In genomic region chr10:127872484-127872883, GRCm38 (mm10) we compare ENCODE assay signal across 11 mouse cellular contexts. TPM values are rescaled to one million over a fixed set of nuclear protein-coding genes. Genes with fewer than 3 reads are reported as not detected.
A peak's percentile ranks its signal among the peaks of the same experiment; 100 is the strongest.
DNase-seq lines count a peak whose midpoint lies in the region; ATAC-seq and TF ChIP-seq lines count a peak whose summit lies in the region.
"Had no signal": no experiment of that assay in that cellular context is flagged by ENCODE, and none has a peak within 500 bp of the region (broad histone marks: within the 10 kb centered on the region; RNA-seq: fewer than 3 reads in every experiment).

No protein-coding gene starts in this region.

- H3K4me2 ChIP-seq in heart, postnatal 0 days (ENCODE audit: low read depth, low read length) = no peak overlapping the region
- H3K4me2 ChIP-seq in midbrain, postnatal 0 days (ENCODE audit: low read depth, low read length, poor library complexity, severe bottlenecking) = no peak overlapping the region
- H3K4me2 ChIP-seq in stomach, postnatal 0 days (replicated peaks; ENCODE audit: low read depth) = no peak overlapping the region
- H3K4me2 ChIP-seq: midbrain, embryonic 15.5 days had no signal

- H3K9me3 ChIP-seq in heart, postnatal 0 days (replicated peaks; ENCODE audit: control insufficient read depth, low read length) = no peaks in the 10 kb centered on the region
- H3K9me3 ChIP-seq in midbrain, postnatal 0 days (ENCODE audit: low read length) = no peaks in the 10 kb centered on the region
- H3K9me3 ChIP-seq in midbrain, embryonic 10.5 days (replicated peaks) = peaks cover 7% of the 10 kb centered on the region; the same call in 1 of the 2 replicates
- H3K9me3 ChIP-seq in stomach, postnatal 0 days (ENCODE audit: control insufficient read depth, low read length) = no peaks in the 10 kb centered on the region
- H3K9me3 ChIP-seq: midbrain, embryonic 15.5 days had no signal

- no peaks in the 10 kb centered on the region for H3K27me3 ChIP-seq in heart, postnatal 0 days (ENCODE audit: control insufficient read depth, insufficient read depth, low read length)
- H3K27me3 ChIP-seq in midbrain, postnatal 0 days (ENCODE audit: insufficient read depth, low read length) = no peaks in the 10 kb centered on the region
- no peaks in the 10 kb centered on the region for H3K27me3 ChIP-seq in midbrain, embryonic 10.5 days (ENCODE audit: low read depth, poor library complexity, severe bottlenecking)
- no peaks in the 10 kb centered on the region for H3K27me3 ChIP-seq in stomach, postnatal 0 days (ENCODE audit: control insufficient read depth, insufficient read depth, low read length)
- H3K27me3 ChIP-seq: midbrain, embryonic 15.5 days had no signal

- H3K4me3 ChIP-seq in heart, postnatal 0 days (ENCODE audit: low read depth, low read length) = no peak overlapping the region
- no peak overlapping the region for H3K4me3 ChIP-seq in midbrain, postnatal 0 days (ENCODE audit: low read depth, low read length)
- H3K4me3 ChIP-seq in midbrain, embryonic 10.5 days = no peak overlapping the region
- H3K4me3 ChIP-seq in stomach, postnatal 0 days (ENCODE audit: low read depth, low read length) = no peak overlapping the region
- H3K4me3 ChIP-seq: midbrain, embryonic 15.5 days had no signal

- H3K27ac ChIP-seq in heart, postnatal 0 days (ENCODE audit: low read depth) = no peak overlapping the region
- no peak overlapping the region for H3K27ac ChIP-seq in midbrain, postnatal 0 days (ENCODE audit: low read depth, low read length)
- no peak overlapping the region for H3K27ac ChIP-seq in midbrain, embryonic 10.5 days (replicated peaks)
- no peak overlapping the region for H3K27ac ChIP-seq in stomach, postnatal 0 days (replicated peaks)
- H3K27ac ChIP-seq: midbrain, embryonic 15.5 days had no signal

- H3K9ac ChIP-seq in heart, postnatal 0 days (replicated peaks; ENCODE audit: low read depth, low read length) = no peak overlapping the region
- no peak overlapping the region for H3K9ac ChIP-seq in midbrain, postnatal 0 days (replicated peaks; ENCODE audit: low read length, poor library complexity, severe bottlenecking)
- no peak overlapping the region for H3K9ac ChIP-seq in stomach, postnatal 0 days (ENCODE audit: low read length)
- H3K9ac ChIP-seq: midbrain, embryonic 15.5 days had no signal

- no peak for ATAC-seq in heart, postnatal 0 days (ENCODE audit: insufficient read depth, low read depth)
- ATAC-seq in midbrain, postnatal 0 days (ENCODE audit: low FRiP score) = no peak
- no peak for ATAC-seq in stomach, postnatal 0 days (ENCODE audit: low FRiP score, low TSS enrichment)
- no peak for ATAC-seq in granulocyte monocyte progenitor cell, adult 5-6 weeks (replicated peaks; ENCODE audit: poor library complexity, severe bottlenecking)
- ATAC-seq: midbrain, embryonic 15.5 days had no signal

- H3K4me1 ChIP-seq in heart, postnatal 0 days (ENCODE audit: control insufficient read depth, insufficient read depth) = no peaks in the 10 kb centered on the region
- H3K4me1 ChIP-seq in midbrain, postnatal 0 days (ENCODE audit: insufficient read depth, low read length) = no peaks in the 10 kb centered on the region
- H3K4me1 ChIP-seq in midbrain, embryonic 10.5 days = no peaks in the 10 kb centered on the region
- H3K4me1 ChIP-seq in stomach, postnatal 0 days (replicated peaks; ENCODE audit: control insufficient read depth, insufficient read depth) = no peaks in the 10 kb centered on the region
- H3K4me1 ChIP-seq: midbrain, embryonic 15.5 days had no signal

- H3K36me3 ChIP-seq in heart, postnatal 0 days (replicated peaks; ENCODE audit: control insufficient read depth, insufficient read depth, low read length) = no peaks in the 10 kb centered on the region
- no peaks in the 10 kb centered on the region for H3K36me3 ChIP-seq in midbrain, postnatal 0 days (ENCODE audit: insufficient read depth, low read length)
- no peaks in the 10 kb centered on the region for H3K36me3 ChIP-seq in midbrain, embryonic 10.5 days
- H3K36me3 ChIP-seq in stomach, postnatal 0 days (ENCODE audit: control insufficient read depth, insufficient read depth, low read length) = no peaks in the 10 kb centered on the region
- H3K36me3 ChIP-seq: midbrain, embryonic 15.5 days had no signal

- no peak for DNase-seq in heart, postnatal 0 days (ENCODE audit: low spot score)
- DNase-seq in heart, adult 11 months = no peak
- no peak for DNase-seq in midbrain, postnatal 0 days (ENCODE audit: low spot score)
- no peak for DNase-seq in midbrain, embryonic 10.5 days (ENCODE audit: low spot score)
- DNase-seq in brain, adult 2 months (ENCODE audit: low read depth, low spot score) = peak; percentile 45
- DNase-seq in stomach, postnatal 0 days (ENCODE audit: low spot score) = no peak
- no peak for DNase-seq in cerebellum, postnatal 25 days
- DNase-seq: layer of hippocampus, adult 9-11 months had no signal

- TF ChIP-seq EP300 in heart, postnatal 0 days (IDR thresholded peaks at IDR 0.05; ENCODE audit: low read depth) = no peak
- no peak for TF ChIP-seq EP300 in stomach, postnatal 0 days (optimal IDR thresholded peaks at IDR 0.05)

- TF ChIP-seq CTCF in heart, postnatal 0 days (IDR thresholded peaks at IDR 0.05; ENCODE audit: low read depth) = peak; percentile 26
- TF ChIP-seq CTCF in midbrain, postnatal 0 days (IDR thresholded peaks at IDR 0.05) = peak; percentile 21
- peak; percentile 74 for TF ChIP-seq CTCF in stomach, postnatal 0 days (IDR thresholded peaks at IDR 0.05; ENCODE audit: low read depth)

- 53% methylated on average over 4 of the region's 4 CpGs for WGBS in heart, postnatal 0 days
- WGBS in midbrain, postnatal 0 days = 84% methylated on average over 4 of the region's 4 CpGs
- 75% methylated on average over 4 of the region's 4 CpGs for WGBS in midbrain, embryonic 10.5 days
- WGBS in stomach, postnatal 0 days = 65% methylated on average over 4 of the region's 4 CpGs

RNA-seq across cellular contexts. Expression of gene Rdh16f2, which starts 6.2 kb away (rescaled TPM):
- total RNA-seq in heart, postnatal 0 days (2014; rRNA removed; ENCODE audit: low replicate concordance) = not detected in 2 replicates
- polyA plus RNA-seq in heart, postnatal 0 days (2015; fragmentation: Nextera tagmentation; extraction: Ambion mirVana) = not detected in 2 replicates
- total RNA-seq in midbrain, postnatal 0 days (2014; rRNA removed) = not detected in 2 replicates
- polyA plus RNA-seq in midbrain, postnatal 0 days (2015; fragmentation: Nextera tagmentation; extraction: Ambion mirVana) = not detected in 2 replicates
- not detected in 2 replicates for polyA plus RNA-seq in midbrain, embryonic 10.5 days (2016; fragmentation: Nextera tagmentation; extraction: Ambion mirVana)
- not detected in 2 replicates for polyA plus RNA-seq in stomach, postnatal 0 days (2015; fragmentation: Nextera tagmentation; extraction: Ambion mirVana)
- not detected in 2 replicates for total RNA-seq in granulocyte monocyte progenitor cell, adult 5-6 weeks (2014; fragmentation: Nextera tagmentation)
- not detected in 2 replicates for total RNA-seq in granulocyte monocyte progenitor cell, adult 5-6 weeks (2017)
- polyA plus RNA-seq: midbrain, embryonic 15.5 days had no signal

RNA-seq across cellular contexts. Expression of gene Rdh7, which starts 16.1 kb away (rescaled TPM):
- 0.46 TPM in 1 of 2 replicates, not detected in the other for total RNA-seq in heart, postnatal 0 days (2014; rRNA removed; ENCODE audit: low replicate concordance)
- polyA plus RNA-seq in heart, postnatal 0 days (2015; fragmentation: Nextera tagmentation; extraction: Ambion mirVana) = not detected in 2 replicates
- total RNA-seq in midbrain, postnatal 0 days (2014; rRNA removed) = not detected in 2 replicates
- polyA plus RNA-seq in midbrain, postnatal 0 days (2015; fragmentation: Nextera tagmentation; extraction: Ambion mirVana) = not detected in 2 replicates
- not detected in 2 replicates for polyA plus RNA-seq in midbrain, embryonic 10.5 days (2016; fragmentation: Nextera tagmentation; extraction: Ambion mirVana)
- polyA plus RNA-seq in stomach, postnatal 0 days (2015; fragmentation: Nextera tagmentation; extraction: Ambion mirVana) = 1.9 and 2.1 TPM in 2 replicates
- not detected in 2 replicates for total RNA-seq in granulocyte monocyte progenitor cell, adult 5-6 weeks (2014; fragmentation: Nextera tagmentation)
- not detected in 2 replicates for total RNA-seq in granulocyte monocyte progenitor cell, adult 5-6 weeks (2017)
- polyA plus RNA-seq: midbrain, embryonic 15.5 days had no signal

RNA-seq across cellular contexts. Expression of gene Rdh19, which starts 22.8 kb away (rescaled TPM):
- total RNA-seq in heart, postnatal 0 days (2014; rRNA removed; ENCODE audit: low replicate concordance) = not detected in 2 replicates
- not detected in 2 replicates for polyA plus RNA-seq in heart, postnatal 0 days (2015; fragmentation: Nextera tagmentation; extraction: Ambion mirVana)
- total RNA-seq in midbrain, postnatal 0 days (2014; rRNA removed) = not detected in 2 replicates
- not detected in 2 replicates for polyA plus RNA-seq in midbrain, postnatal 0 days (2015; fragmentation: Nextera tagmentation; extraction: Ambion mirVana)
- not detected in 2 replicates for polyA plus RNA-seq in midbrain, embryonic 10.5 days (2016; fragmentation: Nextera tagmentation; extraction: Ambion mirVana)
- not detected in 2 replicates for polyA plus RNA-seq in stomach, postnatal 0 days (2015; fragmentation: Nextera tagmentation; extraction: Ambion mirVana)
- not detected in 2 replicates for total RNA-seq in granulocyte monocyte progenitor cell, adult 5-6 weeks (2014; fragmentation: Nextera tagmentation)
- total RNA-seq in granulocyte monocyte progenitor cell, adult 5-6 weeks (2017) = not detected in 2 replicates
- polyA plus RNA-seq: midbrain, embryonic 15.5 days; spleen, adult 2 months had no signal

RNA-seq across cellular contexts. Expression of gene Sdr9c7, which starts 25.8 kb away (rescaled TPM):
- total RNA-seq in heart, postnatal 0 days (2014; rRNA removed; ENCODE audit: low replicate concordance) = not detected in 2 replicates
- polyA plus RNA-seq in heart, postnatal 0 days (2015; fragmentation: Nextera tagmentation; extraction: Ambion mirVana) = not detected in 2 replicates
- 0.99 TPM in 1 of 2 replicates, not detected in the other for total RNA-seq in midbrain, postnatal 0 days (2014; rRNA removed)
- polyA plus RNA-seq in midbrain, postnatal 0 days (2015; fragmentation: Nextera tagmentation; extraction: Ambion mirVana) = not detected in 2 replicates
- not detected in 2 replicates for polyA plus RNA-seq in midbrain, embryonic 10.5 days (2016; fragmentation: Nextera tagmentation; extraction: Ambion mirVana)
- polyA plus RNA-seq in stomach, postnatal 0 days (2015; fragmentation: Nextera tagmentation; extraction: Ambion mirVana) = 24.6 and 24.7 TPM in 2 replicates
- not detected in 2 replicates for total RNA-seq in granulocyte monocyte progenitor cell, adult 5-6 weeks (2014; fragmentation: Nextera tagmentation)
- not detected in 2 replicates for total RNA-seq in granulocyte monocyte progenitor cell, adult 5-6 weeks (2017)
- polyA plus RNA-seq: midbrain, embryonic 15.5 days had no signal

Comparison
In these comparisons a context has a peak if more than half of its experiments do, and no peak if none do; other contexts are left out.
1. CTCF ChIP-seq: peak in every context shown above with its lines; median percentile 74 in stomach, postnatal 0 days; 26 in heart, postnatal 0 days; 21 in midbrain, postnatal 0 days.